Mouse (Mus musculus) cerebellum, postnatal 36 days (tissue): ENCODE results near the gene Wdsub1.
A peak's percentile ranks its signal among the peaks of the same experiment; 100 is the strongest.
"Not testable (repeated sequence)": the region's sequence is repeated elsewhere in the genome, so short reads cannot be mapped to it uniquely, and the experiment has no call there.

Source experiments
- DNase-seq, 2 experiments: peaks; one replicate each; pipeline ENCODE4 v3.0.0; 2021 to 2022; ENCODE audit warnings: mixed read lengths in 2 of 2

Wdsub1 gene

GRCm38 (mm10) chr2:59881831-59882741 is at the start of gene Wdsub1:
TSS of gene Wdsub1 (minus strand) at chr2:59882591.
- DNase-seq: peak; percentile 89 to 92

- no peak for DNase-seq
Observed at GRCm38 (mm10) chr2:59913610-59914009, 31.2 kb upstream of the Wdsub1 start.

GRCm38 (mm10) chr2:59908048-59908447 is 25.7 kb upstream of the Wdsub1 start:
- DNase-seq: no peak

- DNase-seq: no peak
Observed at GRCm38 (mm10) chr2:59904007-59904406, 21.6 kb upstream of the Wdsub1 start.

GRCm38 (mm10) chr2:59898666-59899065 is 16.3 kb upstream of the Wdsub1 start:
- DNase-seq: no peak

- DNase-seq: no peak
Observed at GRCm38 (mm10) chr2:59898105-59898504, 15.7 kb upstream of the Wdsub1 start.

- no peak for DNase-seq
Observed at GRCm38 (mm10) chr2:59896837-59897236, 14.4 kb upstream of the Wdsub1 start.

GRCm38 (mm10) chr2:59896400-59896799 is 14.0 kb upstream of the Wdsub1 start:
- no peak for DNase-seq

GRCm38 (mm10) chr2:59889699-59890098 is 7.3 kb upstream of the Wdsub1 start:
- DNase-seq: no peak

- no peak for DNase-seq
Observed at GRCm38 (mm10) chr2:59882742-59883281, 421 bp upstream of the Wdsub1 start.

- no peak for DNase-seq
Observed at GRCm38 (mm10) chr2:59881404-59881803, 987 bp downstream of the Wdsub1 start.

GRCm38 (mm10) chr2:59878221-59878620 is 4.2 kb downstream of the Wdsub1 start:
- DNase-seq: no peak

GRCm38 (mm10) chr2:59877335-59877734 is 5.1 kb downstream of the Wdsub1 start:
- DNase-seq: no peak

GRCm38 (mm10) chr2:59876482-59876881 is 5.9 kb downstream of the Wdsub1 start:
- DNase-seq: no peak

GRCm38 (mm10) chr2:59870526-59870925 is 11.9 kb downstream of the Wdsub1 start:
- no peak for DNase-seq

GRCm38 (mm10) chr2:59862618-59863017 is 19.8 kb downstream of the Wdsub1 start:
- DNase-seq: no peak

- DNase-seq: peak; percentile 36 to 38
Observed at GRCm38 (mm10) chr2:59854363-59854762, 28.0 kb downstream of the Wdsub1 start.

- peak in 1 of 2 experiments; percentile 29 for DNase-seq
Observed at GRCm38 (mm10) chr2:59853543-59853942, 28.8 kb downstream of the Wdsub1 start.

GRCm38 (mm10) chr2:59852916-59853315 is 29.5 kb downstream of the Wdsub1 start:
- peak in 1 of 2 experiments; percentile 10 for DNase-seq

GRCm38 (mm10) chr2:59851885-59852284 is 30.5 kb downstream of the Wdsub1 start:
- not testable (repeated sequence) for DNase-seq

- DNase-seq: no peak
Observed at GRCm38 (mm10) chr2:59843848-59844247, 38.5 kb downstream of the Wdsub1 start.

- DNase-seq: no peak
Observed at GRCm38 (mm10) chr2:59843156-59843555, 39.2 kb downstream of the Wdsub1 start.

- DNase-seq: no peak
Observed at GRCm38 (mm10) chr2:59842556-59843008, 39.8 kb downstream of the Wdsub1 start.

GRCm38 (mm10) chr2:59841944-59842343 is 40.4 kb downstream of the Wdsub1 start:
- no peak for DNase-seq
